Mouse (Mus musculus) kidney, embryonic 15.5 days (tissue): ENCODE measurements around the gene Hspb2. TPM values are rescaled to one million over a fixed set of nuclear protein-coding genes. Genes with fewer than 3 reads are reported as not detected.

Experiments used
- ATAC-seq: fragments of 200-750 bp; cut with Nextera tagmentation; replicated peaks from 2 replicates; pipeline ENCODE4 v1.8.0; 2017; ENCODE audit warnings: moderate TSS enrichment; ENCODE audit not compliant: low FRiP score
- H3K27ac ChIP-seq: fragments of 300-500 bp; sonication (generic); 2 replicates; pipeline ENCODE4 v1.5.1; 2015; ENCODE audit warnings: mild to moderate bottlenecking, inconsistent platforms
- H3K27me3 ChIP-seq: fragments of 300-500 bp; sonication (generic); 2 replicates; pipeline ENCODE4 v1.6.1; 2015; ENCODE audit warnings: inconsistent platforms
- H3K36me3 ChIP-seq: fragments of 300-500 bp; sonication (generic); 2 replicates; pipeline ENCODE4 v1.6.1; 2015; ENCODE audit warnings: inconsistent platforms
- H3K4me1 ChIP-seq: fragments of 300-500 bp; sonication (generic); 2 replicates; pipeline ENCODE4 v1.6.1; 2015; ENCODE audit warnings: inconsistent platforms
- H3K4me2 ChIP-seq: fragments of 300-500 bp; sonication (generic); 2 replicates; pipeline ENCODE4 v1.6.1; 2015; ENCODE audit warnings: moderate library complexity, mild to moderate bottlenecking, inconsistent platforms
- H3K4me3 ChIP-seq: fragments of 300-500 bp; sonication (generic); replicated peaks from 2 replicates; pipeline ENCODE4 v1.5.1; 2015; ENCODE audit warnings: mild to moderate bottlenecking, inconsistent platforms
- H3K9ac ChIP-seq: fragments of 300-500 bp; sonication (generic); 2 replicates; pipeline ENCODE4 v1.6.1; 2015; ENCODE audit warnings: mild to moderate bottlenecking, inconsistent platforms
- H3K9me3 ChIP-seq: fragments of 300-500 bp; sonication (generic); replicated peaks from 2 replicates; pipeline ENCODE4 v1.6.1; 2016; ENCODE audit warnings: inconsistent platforms
- WGBS: fragments of 180-500 bp; shearing (Covaris S2); methylation state at CpG from one replicate; pipeline ENCODE4 v1.1.7; 2015; ENCODE audit warnings: mixed read lengths; 5-methylcytosine and 5-hydroxymethylcytosine counted together
- polyA plus RNA-seq: library from polyadenylated mRNA; unstranded; fragments of >200 nt; fragmentation: Nextera tagmentation; extraction: Ambion mirVana; gene quantifications from 2 replicates; pipeline ENCODE4 v1.2.1, GENCODE M21; 2015

Gene Hspb2
- polyA plus RNA-seq, result 8.1 and 10.5 TPM in 2 replicates

- H3K27ac ChIP-seq, result peak within 1 kb of the TSS; percentile 72
- WGBS, result 78% methylated on average over 14 of the region's 14 CpGs
- H3K27me3 ChIP-seq, result no peaks in the 10 kb centered on the region
- peak within 1 kb of the TSS; percentile 23 for H3K4me3 ChIP-seq
- H3K4me1 ChIP-seq, result peaks cover 21% of the 10 kb centered on the region
- H3K9ac ChIP-seq, result no peak within 1 kb of the TSS
- peak; percentile 35; the same call in 1 of the 2 replicates for ATAC-seq
- H3K4me2 ChIP-seq, result peak within 1 kb of the TSS; percentile 39
- H3K9me3 ChIP-seq, result no peaks in the 10 kb centered on the region
- no peaks in the 10 kb centered on the region for H3K36me3 ChIP-seq
Observed at GRCm38 (mm10) chr9:50752054-50752602, at the start of gene Hspb2. Hspb2 (minus strand) TSS chr9:50752354.

DNA sequence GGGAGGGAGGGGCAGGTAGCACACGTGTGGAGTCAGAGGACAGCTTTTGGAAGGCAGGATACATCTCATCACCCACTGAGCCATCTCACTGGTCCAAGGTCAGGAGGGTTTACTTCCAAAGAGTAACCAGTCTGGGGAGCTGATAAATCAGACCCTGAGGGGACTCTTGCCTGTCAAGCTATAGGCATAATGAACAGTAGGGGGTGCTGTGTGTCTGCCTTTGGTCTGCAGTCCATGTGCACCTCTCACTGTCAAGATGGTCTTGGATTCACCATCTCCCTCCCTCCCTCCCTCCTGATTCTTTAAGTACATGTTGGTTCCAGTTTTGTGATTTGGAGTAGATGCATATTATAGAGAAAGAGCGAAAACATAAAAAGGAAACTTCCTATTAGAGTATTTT, 48.8 kb upstream of the Hspb2 start:
- no peaks in the 10 kb centered on the region for H3K27me3 ChIP-seq
- no peak overlapping the region for H3K27ac ChIP-seq
- H3K4me1 ChIP-seq, result no peaks in the 10 kb centered on the region
- 62% methylated on average over 2 of the region's 2 CpGs for WGBS
- no peak overlapping the region for H3K4me2 ChIP-seq
- ATAC-seq, result peak; percentile 54; the same call in 1 of the 2 replicates
- H3K9ac ChIP-seq, result no peak overlapping the region
- no peak overlapping the region for H3K4me3 ChIP-seq
- H3K36me3 ChIP-seq, result peaks cover 74% of the 10 kb centered on the region
- no peaks in the 10 kb centered on the region for H3K9me3 ChIP-seq

DNA sequence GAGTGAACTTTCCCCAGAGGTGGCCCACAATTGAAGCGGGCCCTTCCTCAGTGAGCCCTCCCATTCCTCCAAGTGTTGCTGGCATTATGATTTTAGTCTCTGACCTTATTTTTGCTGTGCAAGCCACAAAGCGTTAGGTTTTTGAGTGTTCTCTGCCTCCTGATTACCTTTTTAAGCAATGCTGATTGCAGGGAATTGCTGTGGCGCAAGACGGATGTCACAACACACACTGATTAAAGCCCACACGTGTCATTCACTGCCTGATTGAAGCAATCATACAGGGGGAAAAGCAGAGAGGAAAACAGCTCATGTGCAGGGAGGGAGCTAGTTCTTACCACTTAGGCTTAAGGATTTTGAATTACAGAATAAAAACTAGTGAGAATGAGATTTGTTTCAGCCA, 46.2 kb upstream of the Hspb2 start:
- Histone ChIP-seq H3K9me3 (no peaks in the 10 kb centered on the region), H3K36me3 (peaks cover 71% of the 10 kb centered on the region), H3K27ac (no peak overlapping the region), H3K4me3 (no peak overlapping the region), H3K4me1 (no peaks in the 10 kb centered on the region), H3K9ac (no peak overlapping the region), H3K4me2 (no peak overlapping the region), H3K27me3 (no peaks in the 10 kb centered on the region)
- ATAC-seq, result no peak
- 87% methylated on average over 5 of the region's 5 CpGs for WGBS

DNA sequence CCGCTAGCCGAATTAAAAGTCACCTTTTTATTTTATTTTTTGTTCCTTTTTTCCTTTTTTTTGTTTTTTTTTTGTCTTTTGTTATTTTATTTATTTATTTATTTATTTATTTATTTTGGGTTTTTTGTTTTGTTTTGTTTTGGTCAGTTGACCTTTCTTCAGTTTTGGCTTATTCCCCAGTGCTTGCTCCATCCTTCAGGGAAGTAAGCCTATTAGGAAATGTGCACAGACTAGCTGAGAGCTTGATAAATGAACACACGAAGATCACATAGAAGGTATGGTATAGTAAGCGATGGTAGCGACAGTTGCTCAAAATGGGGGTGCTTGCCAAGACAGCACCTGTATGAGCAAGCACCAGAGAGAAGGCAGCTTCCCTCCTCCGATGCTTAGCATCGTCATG, 45.5 kb upstream of the Hspb2 start:
- no peak for ATAC-seq
- Histone ChIP-seq H3K4me2 (no peak overlapping the region), H3K4me1 (no peaks in the 10 kb centered on the region), H3K36me3 (peaks cover 68% of the 10 kb centered on the region), H3K27ac (no peak overlapping the region), H3K9ac (no peak overlapping the region), H3K4me3 (no peak overlapping the region), H3K9me3 (no peaks in the 10 kb centered on the region), H3K27me3 (no peaks in the 10 kb centered on the region)
- 93% methylated on average over 7 of the region's 7 CpGs for WGBS

DNA sequence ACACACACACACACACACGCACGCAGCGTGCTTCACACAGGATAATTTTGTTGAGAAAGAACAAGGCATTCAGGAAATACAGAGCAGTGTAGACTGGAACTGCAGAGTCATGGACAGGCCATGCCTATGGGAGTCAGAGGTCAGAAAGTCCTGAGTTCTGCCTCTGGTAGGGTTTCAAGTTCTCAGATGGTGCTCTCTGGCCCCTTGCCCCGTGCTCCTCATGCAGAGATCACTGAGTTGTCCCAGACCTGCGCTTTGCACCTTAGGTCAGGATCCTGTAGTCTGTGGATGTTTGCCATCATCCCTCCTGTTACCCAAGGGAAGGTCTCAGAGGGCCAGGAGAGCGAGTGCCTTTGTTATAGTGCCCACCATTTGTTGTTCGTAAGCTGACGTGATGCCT, 44.6 kb upstream of the Hspb2 start:
- Histone ChIP-seq H3K4me3 (no peak overlapping the region), H3K36me3 (peaks cover 69% of the 10 kb centered on the region), H3K9ac (no peak overlapping the region), H3K27ac (no peak overlapping the region), H3K4me2 (no peak overlapping the region), H3K27me3 (no peaks in the 10 kb centered on the region), H3K9me3 (no peaks in the 10 kb centered on the region), H3K4me1 (no peaks in the 10 kb centered on the region)
- ATAC-seq, result no peak
- 83% methylated on average over 8 of the region's 8 CpGs for WGBS

DNA sequence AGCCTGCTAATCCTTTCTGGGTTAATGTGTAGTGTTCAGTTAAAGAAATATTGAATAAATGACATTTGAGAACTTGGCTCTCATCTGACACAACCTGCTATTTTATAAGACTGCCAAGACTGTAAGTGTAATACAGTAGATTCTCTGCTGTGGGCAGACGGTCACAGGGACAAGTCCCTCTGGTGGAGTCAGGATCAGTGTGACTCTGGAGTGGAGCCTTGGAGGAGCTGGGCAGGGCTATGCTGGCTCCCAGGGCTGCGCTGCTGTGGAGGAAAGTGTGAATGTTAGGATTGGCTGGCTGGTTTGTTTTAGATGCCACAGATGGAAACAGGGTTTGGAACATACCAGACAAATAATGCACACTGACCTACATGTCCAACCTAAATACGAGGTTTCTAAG, 43.1 kb upstream of the Hspb2 start:
- H3K27me3 ChIP-seq, result no peaks in the 10 kb centered on the region
- no peak overlapping the region for H3K27ac ChIP-seq
- no peak overlapping the region for H3K9ac ChIP-seq
- H3K4me3 ChIP-seq, result no peak overlapping the region
- WGBS, result 83% methylated on average over 3 of the region's 3 CpGs
- peaks cover 69% of the 10 kb centered on the region for H3K36me3 ChIP-seq
- ATAC-seq, result no peak
- no peak overlapping the region for H3K4me2 ChIP-seq
- H3K9me3 ChIP-seq, result no peaks in the 10 kb centered on the region
- no peaks in the 10 kb centered on the region for H3K4me1 ChIP-seq

DNA sequence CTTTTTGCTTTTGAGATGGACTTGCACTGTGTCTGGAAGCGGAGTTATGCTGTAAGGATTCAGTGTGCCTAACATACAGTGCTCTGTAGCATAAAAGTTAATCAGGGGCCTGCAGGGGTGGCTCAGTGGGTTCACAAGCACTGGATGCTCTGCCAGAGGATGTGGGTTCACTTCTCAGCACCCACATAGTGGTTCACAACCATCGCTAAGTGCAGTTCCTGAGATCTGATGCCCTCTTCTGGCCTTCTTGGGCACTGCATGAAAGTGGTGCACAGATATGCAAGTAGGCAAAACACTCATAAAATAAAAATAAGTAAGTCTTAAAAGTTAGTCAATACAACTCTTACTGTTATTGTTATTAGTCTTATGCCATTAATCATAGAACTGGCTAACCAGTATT, 30.0 kb upstream of the Hspb2 start:
- peaks cover 91% of the 10 kb centered on the region for H3K36me3 ChIP-seq
- no peaks in the 10 kb centered on the region for H3K27me3 ChIP-seq
- WGBS, result 82% methylated on average over 2 of the region's 2 CpGs
- ATAC-seq, result no peak
- H3K4me1 ChIP-seq, result no peaks in the 10 kb centered on the region
- H3K9ac ChIP-seq, result no peak overlapping the region
- H3K4me3 ChIP-seq, result no peak overlapping the region
- no peak overlapping the region for H3K27ac ChIP-seq
- no peak overlapping the region for H3K4me2 ChIP-seq
- H3K9me3 ChIP-seq, result no peaks in the 10 kb centered on the region

- Histone ChIP-seq H3K4me1 (peaks cover 19% of the 10 kb centered on the region), H3K36me3 (peaks cover 44% of the 10 kb centered on the region), H3K9ac (peak overlapping the region; percentile 94), H3K4me2 (peak overlapping the region; percentile 90), H3K9me3 (no peaks in the 10 kb centered on the region), H3K27ac (no peak overlapping the region), H3K27me3 (no peaks in the 10 kb centered on the region), H3K4me3 (peak overlapping the region; percentile 94)
- 55% methylated on average over 11 of the region's 11 CpGs for WGBS
- ATAC-seq, result no peak
Observed at GRCm38 (mm10) chr9:50776162-50776760, 24.1 kb upstream of the Hspb2 start.

- H3K4me2 ChIP-seq, result peak overlapping the region; percentile 90
- H3K9ac ChIP-seq, result peak overlapping the region; percentile 94
- no peaks in the 10 kb centered on the region for H3K9me3 ChIP-seq
- WGBS, result under 1% methylated on average over 30 of the region's 30 CpGs
- H3K27ac ChIP-seq, result peak overlapping the region; percentile 81
- H3K36me3 ChIP-seq, result peaks cover 39% of the 10 kb centered on the region
- peaks cover 19% of the 10 kb centered on the region for H3K4me1 ChIP-seq
- no peaks in the 10 kb centered on the region for H3K27me3 ChIP-seq
- peak overlapping the region; percentile 94 for H3K4me3 ChIP-seq
- peak; percentile 41 for ATAC-seq
Observed at GRCm38 (mm10) chr9:50775662-50776126, 23.5 kb upstream of the Hspb2 start.

- peak; percentile 86 for ATAC-seq
- H3K4me2 ChIP-seq, result peak within 1 kb of the TSS; percentile 90
- peak within 1 kb of the TSS; percentile 81 for H3K27ac ChIP-seq
- peaks cover 19% of the 10 kb centered on the region for H3K4me1 ChIP-seq
- peak within 1 kb of the TSS; percentile 94 for H3K9ac ChIP-seq
- peaks cover 34% of the 10 kb centered on the region for H3K36me3 ChIP-seq
- H3K9me3 ChIP-seq, result no peaks in the 10 kb centered on the region
- WGBS, result under 1% methylated on average over 36 of the region's 51 CpGs
- H3K27me3 ChIP-seq, result no peaks in the 10 kb centered on the region
- H3K4me3 ChIP-seq, result peak within 1 kb of the TSS; percentile 94
Observed at GRCm38 (mm10) chr9:50774991-50775612, 22.9 kb upstream of the Hspb2 start, which contains the start of the genes Alg9 and 1110032A03Rik. Alg9 (plus strand) TSS chr9:50775019. 1110032A03Rik (minus strand) TSS chr9:50775520.

DNA sequence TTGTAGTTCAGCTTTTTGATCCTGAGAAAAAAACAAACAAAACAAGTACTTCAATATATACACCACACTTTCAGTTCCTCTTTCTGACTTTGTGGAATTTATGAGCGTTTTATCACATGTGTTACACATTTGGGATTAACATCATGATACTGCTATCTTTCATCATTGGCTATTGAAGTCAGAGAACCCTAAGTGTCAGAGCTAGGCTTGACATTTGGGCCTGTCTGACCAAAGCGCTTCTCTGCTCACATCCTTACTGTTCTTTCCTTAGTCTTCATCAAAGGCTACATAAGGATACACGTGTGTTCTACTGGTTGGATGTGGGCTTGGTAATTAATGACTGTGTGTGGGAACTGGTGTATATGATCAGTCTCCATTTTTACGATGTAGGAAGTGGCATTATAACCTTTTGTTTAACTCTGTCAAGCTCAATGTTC, 21.9 kb upstream of the Hspb2 start:
- no peak overlapping the region for H3K27ac ChIP-seq
- peak overlapping the region; percentile 90 for H3K4me2 ChIP-seq
- peaks cover 26% of the 10 kb centered on the region for H3K4me1 ChIP-seq
- peak overlapping the region; percentile 94; the same call in 1 of the 2 replicates for H3K9ac ChIP-seq
- peaks cover 23% of the 10 kb centered on the region for H3K36me3 ChIP-seq
- peak overlapping the region; percentile 94 for H3K4me3 ChIP-seq
- no peaks in the 10 kb centered on the region for H3K27me3 ChIP-seq
- ATAC-seq, result no peak
- 56% methylated on average over 4 of the region's 4 CpGs for WGBS
- H3K9me3 ChIP-seq, result no peaks in the 10 kb centered on the region

DNA sequence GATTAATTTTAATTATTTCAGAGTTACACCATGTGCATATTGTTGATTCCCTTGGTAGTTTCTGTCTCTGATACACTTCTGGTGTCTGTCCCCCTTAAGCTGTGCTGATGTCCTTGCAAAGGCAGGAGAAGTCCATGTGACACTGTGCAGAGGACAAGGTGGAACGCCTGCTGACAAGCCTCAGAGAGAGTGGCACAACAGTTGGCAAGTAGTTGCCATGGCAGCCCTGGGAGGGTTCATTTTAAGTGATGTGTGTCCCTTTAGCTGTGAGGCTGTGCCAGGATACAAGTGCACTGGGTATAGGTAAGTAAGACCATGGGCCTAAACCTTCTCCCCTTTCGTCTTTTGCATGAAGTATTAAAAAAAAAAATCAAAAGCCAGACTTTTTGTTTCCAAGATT, 17.9 kb upstream of the Hspb2 start:
- H3K9me3 ChIP-seq, result no peaks in the 10 kb centered on the region
- no peak for ATAC-seq
- H3K4me3 ChIP-seq, result no peak overlapping the region
- H3K9ac ChIP-seq, result no peak overlapping the region
- no peaks in the 10 kb centered on the region for H3K27me3 ChIP-seq
- no peak overlapping the region for H3K4me2 ChIP-seq
- H3K4me1 ChIP-seq, result peaks cover 31% of the 10 kb centered on the region
- H3K36me3 ChIP-seq, result peaks cover 11% of the 10 kb centered on the region
- no peak overlapping the region for H3K27ac ChIP-seq
- WGBS, result 94% methylated on average over 2 of the region's 2 CpGs
